Mouse (Mus musculus) heart, postnatal 0 days (tissue): Measurements from ENCODE around the gene Brd9. TPM values are rescaled to one million over a fixed set of nuclear protein-coding genes. Genes with fewer than 3 reads are reported as not detected.
A peak's percentile ranks its signal among the peaks of the same experiment; 100 is the strongest.

Experiments
- ATAC-seq: fragments of 200-750 bp; cut with Nextera tagmentation; 2 replicates; pipeline ENCODE4 v1.8.0; 2017; ENCODE audit warnings: low read depth, moderate number of reproducible peaks, moderate library complexity; ENCODE audit not compliant: insufficient read depth
- DNase-seq: peaks from one replicate; pipeline ENCODE4 v3.0.0-alpha.2; 2016; ENCODE audit warnings: low spot score
- H3K27ac ChIP-seq: fragments of 300-500 bp; sonication (generic); 2 replicates; pipeline ENCODE4 v1.5.1; 2014; ENCODE audit warnings: low read depth, mild to moderate bottlenecking
- H3K27me3 ChIP-seq: fragments of 300-500 bp; sonication (generic); 2 replicates; pipeline ENCODE4 v1.6.1; 2014; ENCODE audit warnings: low read length, mixed read lengths; ENCODE audit not compliant: control insufficient read depth, insufficient read depth
- H3K36me3 ChIP-seq: fragments of 300-500 bp; sonication (generic); replicated peaks from 2 replicates; pipeline ENCODE4 v1.6.1; 2014; ENCODE audit warnings: low read length, mixed read lengths; ENCODE audit not compliant: control insufficient read depth, insufficient read depth
- H3K4me1 ChIP-seq: fragments of 300-500 bp; sonication (generic); 2 replicates; pipeline ENCODE4 v1.6.1; 2014; ENCODE audit warnings: antibody characterized with exemption; ENCODE audit not compliant: control insufficient read depth, insufficient read depth
- H3K4me2 ChIP-seq: fragments of 300-500 bp; sonication (generic); 2 replicates; pipeline ENCODE4 v1.6.1; 2014; ENCODE audit warnings: low read depth, mild to moderate bottlenecking, low read length, moderate library complexity
- H3K4me3 ChIP-seq: fragments of 300-500 bp; sonication (generic); 2 replicates; pipeline ENCODE4 v1.5.1; 2014; ENCODE audit warnings: low read depth, low read length
- H3K9ac ChIP-seq: fragments of 300-500 bp; sonication (generic); replicated peaks from 2 replicates; pipeline ENCODE4 v1.6.1; 2014; ENCODE audit warnings: low read depth, low read length, mixed read lengths
- H3K9me3 ChIP-seq: fragments of 300-500 bp; sonication (generic); replicated peaks from 2 replicates; pipeline ENCODE4 v1.6.1; 2016; ENCODE audit warnings: low read length; ENCODE audit not compliant: control insufficient read depth
- CTCF ChIP-seq: IDR thresholded peaks from 2 replicates; pipeline ENCODE4 v1.5.1; 2016; ENCODE audit warnings: antibody characterized with exemption, control low read depth, low read depth
- EP300 ChIP-seq: IDR thresholded peaks from 2 replicates; pipeline ENCODE4 v1.6.1; 2016; ENCODE audit warnings: antibody characterized with exemption, low read depth
- WGBS: fragments of 180-500 bp; shearing (Covaris S2); extraction: QIAGEN DNeasy Blood & Tissue Kit; methylation state at CpG from one replicate; pipeline ENCODE4 v1.1.7; 2014; 5-methylcytosine and 5-hydroxymethylcytosine counted together
- polyA plus RNA-seq: library from polyadenylated mRNA; unstranded; fragments of >200 nt; fragmentation: Nextera tagmentation; extraction: Ambion mirVana; gene quantifications from 2 replicates; pipeline ENCODE4 v1.2.1, GENCODE M21; 2015
- total RNA-seq: library from RNA; depleted of rRNA; stranded (reverse); fragments of >200 nt; gene quantifications from 2 replicates; pipeline ENCODE4 v1.2.3, GENCODE M21; 2014; ENCODE audit warnings: low replicate concordance

Brd9 gene
- total and polyA plus RNA-seq, 2 experiments from 2014 or later, result 29.3 to 43.3 TPM

GRCm38 (mm10) chr13:73913066-73913465, 24.5 kb upstream of the Brd9 start:
- Histone ChIP-seq H3K27me3 (no peaks in the 10 kb centered on the region), H3K36me3 (peaks cover 41% of the 10 kb centered on the region), H3K4me1 (no peaks in the 10 kb centered on the region), H3K9me3 (no peaks in the 10 kb centered on the region), H3K4me2 (no peak overlapping the region), H3K27ac (no peak overlapping the region), H3K9ac (no peak overlapping the region), H3K4me3 (no peak overlapping the region)
- ATAC-seq, result no peak
- TF ChIP-seq CTCF (no peak), EP300 (no peak)
- DNase-seq, result no peak
- 83% methylated on average over 4 of the region's 4 CpGs for WGBS

GRCm38 (mm10) chr13:73932201-73932600, 5.4 kb upstream of the Brd9 start:
- Histone ChIP-seq H3K9ac (no peak overlapping the region), H3K27ac (no peak overlapping the region), H3K36me3 (peaks cover 59% of the 10 kb centered on the region), H3K4me2 (no peak overlapping the region), H3K27me3 (no peaks in the 10 kb centered on the region), H3K4me1 (no peaks in the 10 kb centered on the region), H3K9me3 (no peaks in the 10 kb centered on the region), H3K4me3 (no peak overlapping the region)
- WGBS, result 86% methylated on average over 10 of the region's 10 CpGs
- ATAC-seq (no peak), DNase-seq (no peak)
- no peak for TF ChIP-seq EP300
- no peak for TF ChIP-seq CTCF

GRCm38 (mm10) chr13:73936938-73937320, 682 bp upstream of the Brd9 start:
- Histone ChIP-seq H3K9me3 (no peaks in the 10 kb centered on the region), H3K4me2 (peak overlapping the region; percentile 83), H3K9ac (peak overlapping the region; percentile 70; the same call in 1 of the 2 replicates), H3K27ac (no peak overlapping the region), H3K27me3 (no peaks in the 10 kb centered on the region), H3K36me3 (peaks cover 43% of the 10 kb centered on the region), H3K4me3 (peak overlapping the region; percentile 73), H3K4me1 (no peaks in the 10 kb centered on the region; the same call in 1 of the 2 replicates)
- ATAC-seq (no peak), DNase-seq (no peak)
- TF ChIP-seq CTCF (no peak), EP300 (no peak)
- 10% methylated on average over 5 of the region's 5 CpGs for WGBS

GRCm38 (mm10) chr13:73938177-73938560, 558 bp downstream of the Brd9 start:
- Histone ChIP-seq H3K4me1 (no peaks in the 10 kb centered on the region; the same call in 1 of the 2 replicates), H3K9me3 (no peaks in the 10 kb centered on the region), H3K4me2 (peak overlapping the region; percentile 83), H3K27ac (peak overlapping the region; percentile 76), H3K4me3 (peak overlapping the region; percentile 73), H3K36me3 (peaks cover 43% of the 10 kb centered on the region), H3K27me3 (no peaks in the 10 kb centered on the region), H3K9ac (peak overlapping the region; percentile 70)
- ATAC-seq, result peak; percentile 13; the same call in 1 of the 2 replicates
- DNase-seq, result no peak
- WGBS, result 30% methylated on average over 13 of the region's 13 CpGs
- TF ChIP-seq CTCF, result no peak

GRCm38 (mm10) chr13:73939101-73939500, 1.5 kb downstream of the Brd9 start:
- Histone ChIP-seq H3K9ac (no peak overlapping the region), H3K4me2 (no peak overlapping the region), H3K36me3 (peaks cover 53% of the 10 kb centered on the region), H3K9me3 (no peaks in the 10 kb centered on the region), H3K27ac (no peak overlapping the region), H3K4me1 (no peaks in the 10 kb centered on the region; the same call in 1 of the 2 replicates), H3K27me3 (no peaks in the 10 kb centered on the region), H3K4me3 (no peak overlapping the region)
- TF ChIP-seq EP300 (no peak), CTCF (no peak)
- WGBS, result 92% methylated on average over 5 of the region's 5 CpGs
- ATAC-seq, result no peak
- no peak for DNase-seq

GRCm38 (mm10) chr13:73944606-73945005, 7.0 kb downstream of the Brd9 start:
- H3K4me1 ChIP-seq, result no peaks in the 10 kb centered on the region
- WGBS, result 93% methylated on average over 9 of the region's 9 CpGs
- H3K27ac ChIP-seq, result no peak overlapping the region
- H3K27me3 ChIP-seq, result no peaks in the 10 kb centered on the region
- H3K9me3 ChIP-seq, result no peaks in the 10 kb centered on the region
- no peak overlapping the region for H3K4me3 ChIP-seq
- H3K36me3 ChIP-seq, result peaks cover 98% of the 10 kb centered on the region
- ATAC-seq, result no peak
- H3K9ac ChIP-seq, result no peak overlapping the region
- no peak overlapping the region for H3K4me2 ChIP-seq
- DNase-seq, result no peak
- no peak for TF ChIP-seq EP300
- no peak for TF ChIP-seq CTCF
